Mouse (Mus musculus) gonadal fat pad, adult 2 months (tissue): ENCODE results near the gene Cd47. TPM values are rescaled to one million over a fixed set of nuclear protein-coding genes. Genes with fewer than 3 reads are reported as not detected.
"Not testable (repeated sequence)": the region's sequence is repeated elsewhere in the genome, so short reads cannot be mapped to it uniquely, and the experiment has no call there.

Experiments
- DNase-seq: peaks from one replicate; pipeline ENCODE4 v3.0.0-alpha.2; 2012; ENCODE audit warnings: low read depth
- polyA plus RNA-seq: library from polyadenylated mRNA; depleted of rRNA; stranded (reverse); fragments of >200 nt; gene quantifications from 2 replicates; pipeline ENCODE4 v1.2.3, GENCODE M21; 2012

Gene Cd47
- polyA plus RNA-seq, 1 experiment: 42.6 TPM

- no peak for DNase-seq
Measured at GRCm38 (mm10) chr16:49787714-49788113, 12.6 kb upstream of the Cd47 start.

- DNase-seq: no peak
Measured at GRCm38 (mm10) chr16:49790575-49791465, 9.5 kb upstream of the Cd47 start.

GRCm38 (mm10) chr16:49792446-49792878 lies 7.9 kb upstream of the Cd47 start:
- DNase-seq: peak; percentile 24

GRCm38 (mm10) chr16:49793596-49793995 lies 6.7 kb upstream of the Cd47 start:
- no peak for DNase-seq

DNA sequence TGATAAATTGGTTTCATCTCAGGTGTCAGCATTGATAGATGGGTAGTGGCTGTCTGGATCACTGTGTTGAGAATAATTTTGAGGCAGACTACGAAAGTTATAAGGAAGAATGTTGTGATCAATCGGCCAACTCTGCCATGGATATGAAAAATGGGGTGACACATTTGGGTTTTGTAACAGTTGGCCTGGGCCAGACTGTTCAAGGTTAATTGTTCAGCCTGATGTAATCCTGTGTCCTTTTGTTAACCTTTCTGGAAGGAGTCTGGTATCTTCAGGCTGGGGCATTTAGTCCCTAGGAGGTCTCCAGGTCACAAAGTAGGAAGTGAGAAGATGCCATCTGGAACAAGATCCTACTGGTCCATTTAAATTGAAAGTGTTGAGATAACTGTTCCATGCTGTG lies 4.1 kb upstream of the Cd47 start:
- no peak for DNase-seq

DNA sequence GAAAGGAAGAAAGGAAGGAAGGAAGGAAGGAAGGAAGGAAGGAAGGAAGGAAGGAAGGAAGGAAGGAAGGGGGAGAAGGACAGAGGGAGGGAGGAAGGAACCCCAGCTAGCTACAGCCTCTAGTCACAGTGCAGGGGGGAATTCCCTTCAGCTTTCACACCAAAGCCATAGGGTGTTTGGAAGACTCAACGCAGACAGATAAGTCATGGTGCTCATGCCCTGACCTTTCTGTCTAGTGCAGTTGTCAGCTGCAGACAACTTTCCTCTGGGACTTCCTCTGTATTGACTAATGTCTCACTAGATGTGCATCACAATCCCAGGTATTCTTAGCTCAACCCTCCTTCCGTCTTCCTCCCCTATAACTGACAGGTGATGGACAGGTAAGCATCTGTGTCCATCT lies 3.4 kb upstream of the Cd47 start:
- DNase-seq: no peak

- no peak for DNase-seq
Measured at GRCm38 (mm10) chr16:49798790-49799189, 1.5 kb upstream of the Cd47 start.

DNA sequence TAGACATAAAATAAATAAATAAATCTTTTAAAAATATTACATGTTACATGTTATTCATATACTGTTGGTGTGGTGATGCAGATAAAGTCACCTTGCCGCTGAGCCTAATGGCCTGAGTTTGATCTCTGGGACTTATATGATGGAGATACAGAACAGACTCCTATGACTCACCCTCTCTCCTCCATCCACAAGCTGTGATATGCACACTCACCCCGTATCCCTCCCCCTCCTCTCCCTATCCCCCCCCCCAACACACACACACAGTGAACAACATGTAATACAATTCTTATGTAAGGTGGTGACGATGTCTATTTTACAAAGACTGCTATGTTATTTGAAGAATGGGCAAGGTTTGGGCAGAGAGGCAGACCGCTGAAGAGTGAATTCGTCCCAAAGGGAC lies 663 bp downstream of the Cd47 start:
- DNase-seq: no peak

DNA sequence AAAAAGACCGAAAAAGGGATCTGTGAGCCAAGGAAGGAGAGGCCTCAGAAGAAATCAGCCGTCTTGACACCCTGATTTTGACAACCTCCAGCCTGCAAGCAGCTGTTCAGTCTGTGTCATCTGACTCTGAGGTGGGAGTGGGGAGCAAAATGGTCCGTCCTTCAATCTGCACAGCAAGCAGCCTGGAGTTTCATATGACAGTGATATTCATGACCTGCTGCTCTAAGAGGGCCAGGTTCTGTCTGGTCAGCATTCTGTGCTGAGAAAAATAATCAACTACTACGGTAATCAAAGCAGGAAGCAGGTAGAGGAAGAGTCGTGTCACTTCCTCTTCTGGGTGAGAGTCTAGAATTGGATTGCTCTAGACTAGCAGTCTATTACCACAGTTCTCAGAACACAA lies 1.1 kb downstream of the Cd47 start:
- no peak for DNase-seq

DNA sequence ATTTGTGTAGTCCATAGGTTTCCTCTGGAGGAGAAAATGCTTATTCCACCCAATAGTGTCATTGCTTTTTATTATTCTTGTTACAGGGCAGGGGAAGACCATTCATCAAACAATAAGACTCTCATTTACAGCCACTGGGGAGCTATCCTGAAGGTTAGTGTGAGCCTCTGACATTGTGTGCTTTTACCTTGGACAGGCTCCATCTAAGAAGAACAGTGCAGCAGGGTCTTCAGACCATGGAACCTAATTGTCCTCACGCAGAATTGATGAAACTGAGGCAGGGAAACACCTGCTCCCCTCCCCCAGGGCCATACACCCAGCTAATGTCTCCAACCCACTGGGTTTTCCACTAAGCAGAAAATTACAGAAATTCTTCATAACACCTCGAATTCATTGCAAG lies 2.7 kb downstream of the Cd47 start:
- DNase-seq: no peak

DNA sequence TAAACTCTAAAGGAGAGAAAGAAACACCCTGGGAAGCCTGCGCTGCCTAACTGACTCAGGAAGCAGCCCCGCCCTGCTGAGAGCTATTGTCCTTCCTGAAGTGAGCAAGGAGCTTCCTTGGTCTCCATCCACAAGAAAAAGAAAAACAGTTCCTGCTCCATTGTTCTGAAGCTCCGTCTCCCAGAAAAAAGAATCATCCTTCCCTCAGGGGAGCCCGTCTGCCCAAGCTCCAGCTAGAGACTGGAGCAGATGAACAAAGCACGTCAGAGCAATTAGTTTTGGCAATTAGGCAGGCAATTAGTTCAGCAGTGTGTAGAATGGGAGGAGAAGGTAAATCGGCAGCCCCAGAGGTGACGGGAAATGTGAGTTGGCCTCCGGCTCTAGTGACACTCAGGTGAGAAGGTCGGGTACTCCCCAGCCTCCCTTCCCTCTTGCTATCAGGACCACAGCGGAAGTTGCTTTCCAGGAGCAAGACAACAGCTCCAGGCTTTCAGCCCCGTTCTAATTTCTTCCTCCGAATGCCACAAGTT lies 3.7 kb downstream of the Cd47 start:
- DNase-seq: no peak

GRCm38 (mm10) chr16:49806920-49807319 lies 6.6 kb downstream of the Cd47 start:
- no peak for DNase-seq

GRCm38 (mm10) chr16:49807419-49807841 lies 7.1 kb downstream of the Cd47 start:
- DNase-seq: no peak

DNA sequence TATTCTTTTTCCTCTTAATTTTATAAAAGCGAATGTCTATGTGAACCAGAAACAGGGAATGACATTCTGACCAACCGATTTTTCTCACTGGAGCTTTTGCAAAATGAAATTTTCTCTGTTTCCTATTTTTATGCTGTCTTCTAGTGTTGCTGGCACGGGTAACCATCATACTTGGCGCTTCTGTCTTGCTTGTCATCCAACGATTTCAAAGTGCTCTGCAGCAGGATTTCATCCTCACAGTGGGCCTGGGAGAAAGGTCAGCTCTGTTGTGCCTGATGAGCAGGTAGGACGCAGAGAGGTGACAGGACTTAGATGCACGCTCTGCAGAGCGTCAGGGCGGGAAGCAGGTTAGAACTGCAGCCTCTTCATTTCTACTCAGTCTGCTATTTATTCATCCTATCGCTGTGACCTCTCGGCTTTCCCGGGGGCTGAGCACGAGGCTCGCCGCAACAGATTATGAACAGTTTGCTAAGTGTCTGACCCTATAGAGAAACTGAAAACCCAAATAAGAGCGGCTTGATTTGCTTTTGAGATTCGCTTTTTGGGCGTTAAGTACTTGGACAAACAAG lies 7.6 kb downstream of the Cd47 start:
- DNase-seq: no peak

DNA sequence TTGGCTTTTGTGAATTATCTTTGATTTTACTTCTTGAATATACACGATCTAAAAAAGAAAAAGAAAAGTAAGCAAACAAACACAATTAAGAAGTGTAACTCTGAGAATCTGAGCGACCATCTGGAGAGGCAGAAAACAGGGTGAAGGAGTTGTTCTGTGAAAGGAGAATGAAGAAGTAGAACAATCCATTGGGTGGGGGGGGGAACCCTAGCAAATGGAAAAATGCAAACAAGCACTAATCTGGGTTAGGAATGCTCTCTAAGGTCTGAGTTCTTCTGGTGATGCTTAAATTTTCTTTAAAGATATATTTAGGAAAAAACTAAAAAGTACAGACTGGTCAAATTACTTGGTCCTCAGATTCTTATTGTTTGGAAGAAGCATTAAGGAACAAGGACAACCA lies 11.6 kb downstream of the Cd47 start:
- DNase-seq: no peak

GRCm38 (mm10) chr16:49812821-49813616 lies 12.7 kb downstream of the Cd47 start:
- no peak for DNase-seq

DNA sequence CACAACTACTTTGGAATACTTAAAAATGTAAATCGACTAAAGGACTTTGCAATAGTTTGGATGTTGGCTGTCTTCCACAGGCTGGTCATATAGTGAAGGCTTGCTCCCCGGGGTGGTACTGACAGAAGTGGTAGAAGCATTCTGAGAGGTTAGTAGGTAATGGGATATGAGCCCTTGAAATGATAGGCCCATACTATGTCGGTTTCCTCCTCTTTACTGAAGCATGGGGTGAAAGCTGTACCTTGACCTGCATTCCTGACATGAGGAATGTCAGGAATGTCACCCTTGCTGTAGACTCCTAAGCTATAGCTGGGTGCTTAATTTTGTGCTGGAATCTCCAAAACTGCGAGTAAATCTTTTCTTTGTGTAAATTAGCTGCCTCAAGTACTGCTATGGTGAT lies 14.1 kb downstream of the Cd47 start:
- no peak for DNase-seq

DNA sequence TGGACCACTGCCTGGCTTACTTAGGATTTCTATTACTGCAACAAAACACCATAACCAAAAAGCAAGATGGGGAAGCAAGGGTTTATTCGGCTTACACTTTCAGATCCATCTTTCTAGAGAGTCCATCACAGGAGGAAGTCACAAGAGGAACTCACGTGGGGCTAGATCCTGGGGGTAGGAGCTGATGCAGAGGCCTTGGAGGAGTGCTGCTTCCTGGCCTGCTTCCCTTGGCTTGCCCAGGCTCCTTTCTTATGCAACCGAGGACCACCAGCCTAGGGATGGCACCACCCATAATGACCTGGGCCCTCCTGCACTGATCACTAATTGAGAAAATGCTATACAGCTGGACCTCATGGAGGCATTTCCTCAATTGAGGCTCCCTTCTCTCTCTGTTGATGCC lies 16.6 kb downstream of the Cd47 start:
- DNase-seq: no peak

- no peak for DNase-seq
Measured at GRCm38 (mm10) chr16:49818146-49818545, 17.8 kb downstream of the Cd47 start.

- DNase-seq: no peak
Measured at GRCm38 (mm10) chr16:49818627-49819026, 18.3 kb downstream of the Cd47 start.

GRCm38 (mm10) chr16:49819494-49819893 lies 19.2 kb downstream of the Cd47 start:
- no peak for DNase-seq

DNA sequence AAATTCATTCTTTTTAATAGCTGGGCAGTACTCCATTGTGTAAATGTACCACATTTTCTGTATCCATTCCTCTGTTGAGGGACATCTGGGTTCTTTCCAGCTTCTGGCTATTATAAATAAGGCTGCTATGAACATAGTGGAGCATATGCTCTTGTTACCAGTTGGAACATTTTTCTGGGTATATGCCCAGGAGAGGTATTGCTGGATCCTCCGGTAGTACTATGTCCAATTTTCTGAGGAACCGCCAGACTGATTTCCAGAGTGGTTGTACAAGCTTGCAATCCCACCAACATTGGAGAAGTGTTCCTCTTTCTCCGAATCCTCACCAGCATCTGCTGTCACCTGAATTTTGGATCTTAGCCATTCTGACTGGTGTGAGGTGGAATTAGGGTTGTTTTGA lies 30.6 kb downstream of the Cd47 start:
- DNase-seq: not testable (repeated sequence)
